Mouse (Mus musculus) heart, embryonic 16.5 days (tissue): ENCODE results near the gene Ttll11. TPM values are rescaled to one million over a fixed set of nuclear protein-coding genes. Genes with fewer than 3 reads are reported as not detected.

Source experiments
- ATAC-seq: fragments of 200-750 bp; cut with Nextera tagmentation; replicated peaks from 2 replicates; pipeline ENCODE4 v1.8.0; 2017; ENCODE audit warnings: moderate number of reproducible peaks; ENCODE audit not compliant: insufficient read depth, low FRiP score; ENCODE audit errors: extremely low read depth
- H3K27ac ChIP-seq: fragments of 300-500 bp; sonication (generic); 2 replicates; pipeline ENCODE4 v1.5.1; 2014; ENCODE audit warnings: mild to moderate bottlenecking, low read length, control low read depth, moderate library complexity
- H3K27me3 ChIP-seq: fragments of 300-500 bp; sonication (generic); 2 replicates; pipeline ENCODE4 v1.6.1; 2014; ENCODE audit warnings: low read length, mixed read lengths; ENCODE audit not compliant: control insufficient read depth, insufficient read depth
- H3K36me3 ChIP-seq: fragments of 300-500 bp; sonication (generic); 2 replicates; pipeline ENCODE4 v1.6.1; 2014; ENCODE audit not compliant: control insufficient read depth, insufficient read depth
- H3K4me1 ChIP-seq: fragments of 300-500 bp; sonication (generic); 2 replicates; pipeline ENCODE4 v1.6.1; 2014; ENCODE audit warnings: low read length, mixed read lengths; ENCODE audit not compliant: control insufficient read depth, insufficient read depth
- H3K4me2 ChIP-seq: fragments of 300-500 bp; sonication (generic); 2 replicates; pipeline ENCODE4 v1.6.1; 2014; ENCODE audit warnings: low read depth, mild to moderate bottlenecking, control low read depth, low read length
- H3K4me3 ChIP-seq: fragments of 300-500 bp; sonication (generic); 2 replicates; pipeline ENCODE4 v1.5.1; 2014; ENCODE audit warnings: mild to moderate bottlenecking, control low read depth, low read length
- H3K9ac ChIP-seq: fragments of 300-500 bp; sonication (generic); 2 replicates; pipeline ENCODE4 v1.6.1; 2014; ENCODE audit warnings: low read length, control low read depth
- H3K9me3 ChIP-seq: fragments of 300-500 bp; sonication (generic); replicated peaks from 2 replicates; pipeline ENCODE4 v1.6.1; 2016; ENCODE audit warnings: low read length; ENCODE audit not compliant: control insufficient read depth
- WGBS: fragments of 180-500 bp; shearing (Covaris S2); extraction: QIAGEN DNeasy Blood & Tissue Kit; methylation state at CpG from one replicate; pipeline ENCODE4 v1.1.7; 2014; 5-methylcytosine and 5-hydroxymethylcytosine counted together
- polyA plus RNA-seq: library from polyadenylated mRNA; unstranded; fragments of >200 nt; fragmentation: Nextera tagmentation; extraction: Ambion mirVana; gene quantifications from 2 replicates; pipeline ENCODE4 v1.2.1, GENCODE M21; 2015

The Ttll11 gene
- polyA plus RNA-seq, 1 experiment from 2014 or later: 0.80 TPM

DNA sequence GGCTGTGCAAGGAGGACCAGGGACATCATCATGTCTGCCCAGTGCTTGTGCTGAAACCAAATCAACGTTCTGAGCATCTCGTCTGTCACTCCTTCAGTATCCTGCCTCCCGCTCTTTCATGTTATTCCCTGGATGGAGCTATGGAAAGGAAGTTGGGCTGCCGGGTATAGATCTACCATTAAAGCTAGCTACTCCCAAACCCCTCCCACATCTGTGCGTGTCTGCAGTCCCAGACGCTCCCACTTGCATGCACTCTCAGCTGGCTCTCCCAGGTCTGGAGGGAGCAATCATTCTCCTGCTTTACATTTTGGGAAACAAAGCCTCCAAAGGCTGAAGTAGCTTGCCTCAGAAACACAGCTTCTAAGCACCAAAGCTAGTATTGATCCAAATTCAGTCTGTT is 146.2 kb downstream of the Ttll11 start:
- peaks cover 12% of the 10 kb centered on the region for H3K9me3 ChIP-seq
- H3K36me3 ChIP-seq: 0 out of 2 replicates have a peak, but pooled peaks cover 2% of the 10 kb centered on the region
- H3K9ac ChIP-seq: no peak overlapping the region
- no peak overlapping the region for H3K4me2 ChIP-seq
- no peak overlapping the region for H3K27ac ChIP-seq
- H3K4me3 ChIP-seq: no peak overlapping the region
- peaks cover 16% of the 10 kb centered on the region for H3K4me1 ChIP-seq
- ATAC-seq: no peak
- 46% methylated on average over 6 of the region's 6 CpGs for WGBS
- H3K27me3 ChIP-seq: no peaks in the 10 kb centered on the region

DNA sequence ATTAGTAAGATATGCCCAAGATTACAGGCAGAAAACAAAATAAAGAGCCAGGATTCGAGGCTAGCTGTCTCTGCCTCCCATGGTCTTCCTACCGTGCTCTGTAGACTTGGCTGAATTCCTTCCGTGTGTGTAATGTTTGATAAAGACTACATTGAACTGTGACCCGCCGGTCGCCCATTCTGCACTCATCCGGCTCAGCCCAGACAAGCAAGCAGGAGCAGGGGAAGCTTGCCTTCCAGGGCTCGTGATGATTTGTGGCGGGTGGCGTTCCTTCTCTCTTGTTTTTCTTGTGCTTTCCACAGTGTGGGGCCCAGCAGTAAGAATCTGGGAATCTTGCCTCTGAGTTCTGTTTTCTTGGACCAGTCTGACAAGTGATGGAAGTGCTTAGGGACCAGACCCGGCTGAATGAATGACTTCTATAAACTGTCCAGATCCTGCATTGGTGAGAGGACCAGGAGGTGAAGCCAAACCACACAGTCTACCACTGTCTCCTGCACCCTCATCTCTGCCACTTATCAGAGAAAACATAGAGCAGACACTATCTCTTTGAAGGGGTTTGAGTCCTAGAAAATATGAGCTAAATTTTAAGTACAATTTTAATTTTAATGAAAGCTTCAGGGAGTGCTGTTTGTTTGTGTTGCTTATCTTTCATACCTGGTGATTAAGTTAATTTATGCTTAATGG is 146.8 kb downstream of the Ttll11 start:
- H3K27ac ChIP-seq: peak overlapping the region; percentile 30; the same call in 1 of the 2 replicates
- WGBS: 14% methylated on average over 11 of the region's 11 CpGs
- 0 out of 2 replicates have a peak, but pooled peaks cover 2% of the 10 kb centered on the region for H3K36me3 ChIP-seq
- peaks cover 12% of the 10 kb centered on the region for H3K9me3 ChIP-seq
- no peaks in the 10 kb centered on the region for H3K27me3 ChIP-seq
- ATAC-seq: peak; percentile 64
- no peak overlapping the region for H3K4me3 ChIP-seq
- peak overlapping the region; percentile 13; the same call in 1 of the 2 replicates for H3K4me2 ChIP-seq
- H3K9ac ChIP-seq: peak overlapping the region; percentile 16; the same call in 1 of the 2 replicates
- H3K4me1 ChIP-seq: peaks cover 16% of the 10 kb centered on the region

DNA sequence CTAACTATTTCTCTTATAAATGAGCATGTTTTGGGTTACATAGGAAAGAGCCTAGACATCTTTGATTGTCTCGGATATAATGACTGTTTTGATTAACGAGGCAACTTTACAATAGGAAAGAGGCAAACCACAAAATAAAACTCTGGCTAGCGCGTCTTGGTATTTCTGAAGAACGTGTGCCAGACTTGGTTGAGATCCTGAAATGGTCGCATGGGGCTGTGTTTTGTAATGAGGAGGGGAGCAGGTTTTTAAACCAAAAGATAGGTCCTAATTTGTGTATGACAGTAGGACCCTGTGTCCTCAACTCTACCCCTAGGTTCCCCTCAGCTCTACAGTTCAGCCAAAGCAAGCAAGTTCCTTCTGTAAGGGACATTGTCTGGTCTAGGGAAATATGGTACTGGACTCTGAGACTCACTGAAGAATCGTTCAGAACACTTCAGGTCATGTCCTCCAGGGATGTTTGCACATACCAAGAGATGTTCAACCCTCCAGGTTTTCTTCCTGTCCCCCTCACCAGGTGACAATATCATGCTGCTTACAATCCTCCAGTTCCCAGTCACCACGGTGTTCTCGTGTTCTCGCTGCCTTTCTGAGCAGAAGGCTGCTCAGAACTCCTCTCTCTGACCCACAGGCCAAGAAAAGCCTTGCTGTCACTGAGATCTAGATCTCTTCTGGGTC is 147.7 kb downstream of the Ttll11 start:
- H3K4me3 ChIP-seq: no peak overlapping the region
- H3K27me3 ChIP-seq: no peaks in the 10 kb centered on the region
- ATAC-seq: no peak
- H3K36me3 ChIP-seq: 0 out of 2 replicates have a peak, but pooled peaks cover 2% of the 10 kb centered on the region
- H3K4me1 ChIP-seq: peaks cover 16% of the 10 kb centered on the region
- peak overlapping the region; percentile 29; the same call in 1 of the 2 replicates for H3K27ac ChIP-seq
- H3K9ac ChIP-seq: no peak overlapping the region
- H3K4me2 ChIP-seq: no peak overlapping the region
- 71% methylated on average over 10 of the region's 10 CpGs for WGBS
- peaks cover 7% of the 10 kb centered on the region for H3K9me3 ChIP-seq

- Histone ChIP-seq H3K27me3 (no peaks in the 10 kb centered on the region), H3K4me2 (no peak overlapping the region), H3K4me1 (peaks cover 16% of the 10 kb centered on the region), H3K27ac (peak overlapping the region; percentile 58), H3K9me3 (no peaks in the 10 kb centered on the region; the same call in 1 of the 2 replicates), H3K4me3 (no peak overlapping the region), H3K9ac (no peak overlapping the region), H3K36me3 (0 out of 2 replicates have a peak, but pooled peaks cover 2% of the 10 kb centered on the region)
- 45% methylated on average over 6 of the region's 6 CpGs for WGBS
- ATAC-seq: peak; percentile 54; the same call in 1 of the 2 replicates
These were observed 148.5 kb downstream of the Ttll11 start for GRCm38 (mm10) chr2:35830966-35831903.

- no peaks in the 10 kb centered on the region for H3K36me3 ChIP-seq
- H3K27ac ChIP-seq: no peak overlapping the region
- 72% methylated on average over 4 of the region's 4 CpGs for whole genome bisulfite sequencing
- no peaks in the 10 kb centered on the region for H3K27me3 ChIP-seq
- ATAC-seq: no peak
- no peak overlapping the region for H3K9ac ChIP-seq
- no peaks in the 10 kb centered on the region for H3K9me3 ChIP-seq
- no peak overlapping the region for H3K4me2 ChIP-seq
- H3K4me3 ChIP-seq: no peak overlapping the region
- peaks cover 29% of the 10 kb centered on the region for H3K4me1 ChIP-seq
These were observed 150.6 kb downstream of the Ttll11 start for GRCm38 (mm10) chr2:35829136-35829535.

- no peak overlapping the region for H3K9ac ChIP-seq
- ATAC-seq: no peak
- no peaks in the 10 kb centered on the region for H3K36me3 ChIP-seq
- H3K4me2 ChIP-seq: no peak overlapping the region
- H3K27me3 ChIP-seq: no peaks in the 10 kb centered on the region
- WGBS: 82% methylated on average over 4 of the region's 4 CpGs
- H3K4me1 ChIP-seq: peaks cover 22% of the 10 kb centered on the region
- H3K9me3 ChIP-seq: no peaks in the 10 kb centered on the region
- no peak overlapping the region for H3K27ac ChIP-seq
- H3K4me3 ChIP-seq: no peak overlapping the region
These were observed 151.8 kb downstream of the Ttll11 start for GRCm38 (mm10) chr2:35827886-35828285.

GRCm38 (mm10) chr2:35825157-35825556 is 154.6 kb downstream of the Ttll11 start:
- Histone ChIP-seq H3K9ac (0 out of 2 replicates have a peak overlapping the region, but pooled peaks have one; percentile 11), H3K9me3 (no peaks in the 10 kb centered on the region), H3K4me2 (no peak overlapping the region), H3K4me1 (peaks cover 13% of the 10 kb centered on the region), H3K27me3 (no peaks in the 10 kb centered on the region), H3K36me3 (no peaks in the 10 kb centered on the region), H3K4me3 (no peak overlapping the region), H3K27ac (no peak overlapping the region; the same call in 1 of the 2 replicates)
- ATAC-seq: peak; percentile 41; the same call in 1 of the 2 replicates
- 28% methylated on average over 7 of the region's 7 CpGs for WGBS

DNA sequence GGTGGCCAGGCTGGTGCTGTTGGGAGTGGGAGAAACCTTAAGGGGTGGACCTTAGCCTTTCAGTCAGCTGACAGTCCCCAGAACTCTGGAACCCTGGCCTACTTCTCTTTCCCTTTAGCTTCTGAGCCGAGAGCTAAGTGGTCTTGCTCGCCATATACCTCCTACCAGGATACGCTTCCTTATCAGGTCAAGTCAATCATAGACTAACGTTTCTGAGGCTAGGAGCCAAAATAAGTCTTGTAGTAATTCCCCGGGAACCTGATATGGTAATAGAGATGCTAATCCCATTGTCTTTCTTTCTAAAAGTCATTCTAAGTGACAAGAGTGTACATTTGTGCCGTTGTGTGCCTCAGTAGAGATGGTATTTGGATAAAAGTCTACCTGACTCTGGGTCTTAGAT is 156.1 kb downstream of the Ttll11 start:
- 63% methylated on average over 6 of the region's 6 CpGs for WGBS
- no peak overlapping the region for H3K27ac ChIP-seq
- H3K36me3 ChIP-seq: no peaks in the 10 kb centered on the region
- ATAC-seq: no peak
- peaks cover 13% of the 10 kb centered on the region for H3K4me1 ChIP-seq
- no peaks in the 10 kb centered on the region for H3K27me3 ChIP-seq
- no peak overlapping the region for H3K9ac ChIP-seq
- no peak overlapping the region for H3K4me2 ChIP-seq
- H3K9me3 ChIP-seq: no peaks in the 10 kb centered on the region
- no peak overlapping the region for H3K4me3 ChIP-seq
